Mouse (Mus musculus) liver, embryonic 12.5 days (tissue): Measurements from ENCODE around the gene Gm21976. TPM values are rescaled to one million over a fixed set of nuclear protein-coding genes. Genes with fewer than 3 reads are reported as not detected.

Experiments
- ATAC-seq: fragments of 200-750 bp; cut with Nextera tagmentation; 2 replicates; pipeline ENCODE4 v1.8.0; 2017; ENCODE audit warnings: moderate number of reproducible peaks, mild to moderate bottlenecking, moderate library complexity
- H3K27ac ChIP-seq: fragments of 300-500 bp; sonication (generic); 2 replicates; pipeline ENCODE4 v1.5.1; 2016; ENCODE audit warnings: mild to moderate bottlenecking
- H3K27me3 ChIP-seq: fragments of 300-500 bp; sonication (generic); replicated peaks from 2 replicates; pipeline ENCODE4 v1.6.1; 2016; ENCODE audit warnings: mild to moderate bottlenecking, moderate library complexity
- H3K36me3 ChIP-seq: fragments of 300-500 bp; sonication (generic); 2 replicates; pipeline ENCODE4 v1.6.1; 2016; ENCODE audit warnings: mild to moderate bottlenecking, moderate library complexity
- H3K4me1 ChIP-seq: fragments of 300-500 bp; sonication (generic); 2 replicates; pipeline ENCODE4 v1.6.1; 2016
- H3K4me2 ChIP-seq: fragments of 300-500 bp; sonication (generic); 2 replicates; pipeline ENCODE4 v1.6.1; 2016; ENCODE audit warnings: mild to moderate bottlenecking, moderate library complexity
- H3K4me3 ChIP-seq: fragments of 300-500 bp; sonication (generic); 2 replicates; pipeline ENCODE4 v1.5.1; 2016; ENCODE audit warnings: mild to moderate bottlenecking, moderate library complexity
- H3K9ac ChIP-seq: fragments of 300-500 bp; sonication (generic); 2 replicates; pipeline ENCODE4 v1.6.1; 2016; ENCODE audit warnings: mild to moderate bottlenecking, moderate library complexity
- H3K9me3 ChIP-seq: fragments of 300-500 bp; sonication (generic); replicated peaks from 2 replicates; pipeline ENCODE4 v1.6.1; 2016; ENCODE audit warnings: mild to moderate bottlenecking, moderate library complexity
- WGBS: fragments of 180-500 bp; shearing (Covaris S2); methylation state at CpG from one replicate; pipeline ENCODE4 v1.1.7; 2016; ENCODE audit not compliant: insufficient replicate concordance; 5-methylcytosine and 5-hydroxymethylcytosine counted together
- polyA plus RNA-seq: library from polyadenylated mRNA; unstranded; fragments of >200 nt; fragmentation: Nextera tagmentation; extraction: Ambion mirVana; gene quantifications from 2 replicates; pipeline ENCODE4 v1.2.1, GENCODE M21; 2016

The Gm21976 gene
- polyA plus RNA-seq, 1 experiment from 2014 or later, result not detected

DNA sequence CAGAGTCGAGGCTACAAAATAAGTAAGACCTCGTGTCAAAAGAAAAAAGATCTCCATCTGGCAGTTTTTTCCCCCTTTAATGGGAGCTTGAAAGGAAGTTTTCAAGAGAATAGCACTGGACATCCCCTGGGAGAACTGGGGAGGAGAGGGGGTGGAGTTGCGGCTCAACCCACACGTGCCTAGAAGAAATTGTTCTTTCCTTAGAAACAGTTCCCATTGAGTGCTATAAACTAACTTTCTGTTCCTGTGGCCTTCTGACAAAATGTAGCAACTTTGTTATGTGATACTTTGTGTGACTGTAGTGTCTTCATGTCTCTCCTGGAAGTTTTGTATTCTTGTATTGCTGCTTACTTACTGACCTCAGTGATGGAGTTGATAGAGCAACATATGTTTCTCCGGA is 15.6 kb upstream of the Gm21976 start:
- 19% methylated on average over 5 of the region's 5 CpGs for WGBS
- Histone ChIP-seq H3K4me2 (peak overlapping the region; percentile 90), H3K9me3 (no peaks in the 10 kb centered on the region), H3K27ac (no peak overlapping the region), H3K4me1 (peaks cover 25% of the 10 kb centered on the region), H3K36me3 (peaks cover 35% of the 10 kb centered on the region), H3K27me3 (no peaks in the 10 kb centered on the region), H3K4me3 (peak overlapping the region; percentile 93), H3K9ac (peak overlapping the region; percentile 92; the same call in 1 of the 2 replicates)
- ATAC-seq, result no peak

DNA sequence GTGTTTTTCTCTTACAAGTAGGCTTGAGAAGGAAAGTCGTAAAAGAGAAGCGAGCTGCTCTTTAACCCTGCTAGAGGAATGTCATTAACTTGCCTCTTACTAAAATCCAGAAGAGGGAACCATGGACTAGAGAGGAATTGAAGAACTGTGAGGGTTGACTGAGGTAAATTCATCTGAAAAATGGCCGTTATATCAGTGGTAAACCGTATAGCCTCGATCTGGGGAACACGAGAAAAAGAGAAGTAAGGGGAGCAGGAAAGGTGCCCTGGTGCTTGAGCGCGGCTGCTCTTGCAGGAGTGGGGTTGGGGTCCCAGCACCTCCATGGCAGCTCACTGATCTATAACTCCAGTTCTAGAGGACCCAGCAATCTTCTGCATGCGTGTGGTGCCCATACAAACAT is 5.7 kb upstream of the Gm21976 start:
- H3K4me1 ChIP-seq, result peaks cover 19% of the 10 kb centered on the region
- no peaks in the 10 kb centered on the region for H3K9me3 ChIP-seq
- H3K27me3 ChIP-seq, result no peaks in the 10 kb centered on the region
- WGBS, result 74% methylated on average over 9 of the region's 9 CpGs
- H3K4me3 ChIP-seq, result no peak overlapping the region
- H3K4me2 ChIP-seq, result no peak overlapping the region
- no peak overlapping the region for H3K9ac ChIP-seq
- H3K36me3 ChIP-seq, result peaks cover 57% of the 10 kb centered on the region
- no peak overlapping the region for H3K27ac ChIP-seq
- no peak for ATAC-seq

DNA sequence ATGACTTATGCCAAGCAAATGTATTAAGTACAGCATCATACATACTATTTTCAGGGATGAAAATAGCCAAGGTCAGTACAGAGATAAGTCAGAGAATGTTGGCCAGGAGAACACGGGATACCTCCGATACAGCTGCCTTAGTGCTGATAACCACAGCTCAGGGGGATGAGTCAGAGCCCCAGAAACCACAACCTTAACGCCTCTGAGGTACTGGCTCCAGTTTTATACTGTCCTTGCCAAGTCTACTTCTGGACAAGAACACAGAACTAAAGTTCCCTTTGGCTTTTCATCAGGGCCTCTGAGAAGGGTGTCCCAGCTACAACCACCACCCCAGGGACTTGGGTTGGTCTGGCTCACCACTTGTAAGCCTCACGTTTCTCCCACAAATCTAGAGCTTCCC is 4.0 kb upstream of the Gm21976 start:
- 23% methylated on average over 4 of the region's 4 CpGs for WGBS
- H3K4me1 ChIP-seq, result peaks cover 19% of the 10 kb centered on the region
- H3K27ac ChIP-seq, result no peak overlapping the region
- no peak overlapping the region for H3K9ac ChIP-seq
- no peaks in the 10 kb centered on the region for H3K27me3 ChIP-seq
- ATAC-seq, result peak; percentile 74
- no peaks in the 10 kb centered on the region for H3K9me3 ChIP-seq
- no peak overlapping the region for H3K4me3 ChIP-seq
- H3K4me2 ChIP-seq, result no peak overlapping the region
- peaks cover 44% of the 10 kb centered on the region for H3K36me3 ChIP-seq

DNA sequence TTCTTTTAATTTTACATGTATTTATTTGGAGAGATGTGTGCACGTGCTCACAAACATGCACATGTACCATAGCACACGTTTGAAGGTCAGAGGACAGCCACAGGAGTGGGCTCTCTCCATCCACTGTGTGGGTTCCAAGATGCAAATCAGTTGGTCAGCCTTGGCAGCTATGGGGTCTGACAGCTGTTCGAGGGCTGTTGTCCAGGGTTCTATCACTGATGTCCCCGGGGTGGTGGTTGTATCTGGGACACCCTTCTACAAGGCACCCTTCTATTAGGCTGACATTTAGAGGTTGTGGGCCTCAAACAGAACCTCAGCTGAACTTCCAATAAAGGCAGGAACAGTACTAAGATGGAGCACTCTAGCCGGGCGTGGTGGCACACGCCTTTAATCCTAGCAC is 3.4 kb upstream of the Gm21976 start:
- no peaks in the 10 kb centered on the region for H3K27me3 ChIP-seq
- H3K36me3 ChIP-seq, result peaks cover 38% of the 10 kb centered on the region
- H3K27ac ChIP-seq, result no peak overlapping the region
- H3K4me3 ChIP-seq, result no peak overlapping the region
- no peak for ATAC-seq
- WGBS, result 68% methylated on average over 7 of the region's 7 CpGs
- H3K4me1 ChIP-seq, result peaks cover 19% of the 10 kb centered on the region
- no peak overlapping the region for H3K9ac ChIP-seq
- no peaks in the 10 kb centered on the region for H3K9me3 ChIP-seq
- H3K4me2 ChIP-seq, result no peak overlapping the region

DNA sequence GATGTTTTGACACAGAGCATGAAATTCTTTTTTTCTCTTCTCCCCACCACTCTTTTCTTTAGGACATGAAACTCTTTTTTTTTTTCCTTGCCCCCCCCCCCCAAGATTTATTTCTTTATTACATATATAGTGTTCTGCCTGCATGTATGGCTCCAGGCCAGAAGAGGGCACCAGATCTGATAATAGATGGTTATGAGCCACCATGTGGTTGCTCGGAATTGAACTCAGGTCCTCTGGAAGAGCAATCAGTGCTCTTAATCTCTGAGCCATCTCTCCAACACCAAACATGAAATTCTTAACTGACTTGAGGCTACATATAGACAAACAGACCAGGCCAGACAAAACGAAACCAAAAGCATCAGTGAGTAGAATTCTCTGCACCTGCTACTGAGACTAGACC is 2.2 kb upstream of the Gm21976 start:
- Histone ChIP-seq H3K27ac (no peak overlapping the region), H3K4me2 (no peak overlapping the region)
- 68% methylated on average over 2 of the region's 2 CpGs for WGBS

DNA sequence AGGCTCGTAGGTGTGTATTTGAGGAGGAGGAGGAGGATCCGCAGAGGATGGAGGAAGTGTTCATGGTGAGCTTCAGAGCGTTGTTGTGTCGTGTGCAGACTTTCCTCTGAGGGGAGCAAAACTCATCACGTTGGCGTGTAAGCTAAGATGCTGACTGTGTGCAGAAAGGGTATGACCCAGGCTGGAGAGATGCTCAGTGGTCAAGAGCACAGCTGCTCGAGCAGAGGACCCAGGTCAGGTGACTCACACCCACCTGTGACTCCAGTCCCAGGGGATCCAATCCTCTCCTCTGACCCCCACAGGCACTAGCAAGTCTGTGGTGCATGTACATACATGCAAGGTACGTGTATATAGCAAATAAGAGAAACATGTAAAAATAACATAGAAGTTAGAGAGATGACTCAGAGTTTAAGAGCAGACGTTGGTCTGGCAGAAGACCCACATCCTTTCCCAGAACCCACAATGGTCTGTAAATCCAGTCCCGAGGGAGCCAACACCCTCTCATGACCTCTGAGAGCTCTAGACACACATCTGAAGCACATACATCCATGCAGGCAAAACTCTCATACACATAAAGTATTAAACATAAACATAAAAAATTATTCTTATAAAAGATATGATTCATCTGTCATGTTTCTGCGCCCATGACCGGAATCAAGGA is 1.4 kb downstream of the Gm21976 start:
- WGBS, result 60% methylated on average over 12 of the region's 12 CpGs

More for the DNA sequence above, 2.2 kb upstream of the Gm21976 start:
- ATAC-seq, result no peak
- Histone ChIP-seq H3K4me3 (no peak overlapping the region), H3K4me1 (peaks cover 19% of the 10 kb centered on the region), H3K27me3 (no peaks in the 10 kb centered on the region), H3K9me3 (no peaks in the 10 kb centered on the region), H3K9ac (no peak overlapping the region), H3K36me3 (peaks cover 26% of the 10 kb centered on the region)

DNA sequence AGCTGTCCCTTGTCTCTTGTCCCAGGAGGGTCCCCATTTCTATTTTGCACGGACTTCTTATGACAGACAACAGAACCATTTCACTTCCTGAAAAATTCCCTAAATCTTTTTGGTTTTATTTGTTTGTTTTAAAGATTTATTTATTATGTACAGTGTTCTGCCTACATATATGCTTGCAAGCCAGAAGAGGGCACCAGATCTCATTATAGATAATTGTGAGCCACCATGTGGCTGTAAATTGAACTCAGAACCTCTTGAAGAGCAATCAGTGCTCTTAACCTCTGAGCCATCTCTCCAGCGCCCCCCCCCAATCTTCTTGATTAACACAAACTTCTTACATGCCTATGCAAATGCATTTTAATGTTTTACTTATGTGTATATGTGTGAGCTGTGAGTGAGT is 11.0 kb downstream of the Gm21976 start:
- Histone ChIP-seq H3K36me3 (no peaks in the 10 kb centered on the region), H3K4me1 (no peaks in the 10 kb centered on the region), H3K4me3 (no peak overlapping the region), H3K27ac (no peak overlapping the region), H3K9ac (no peak overlapping the region), H3K4me2 (no peak overlapping the region), H3K27me3 (peaks cover 5% of the 10 kb centered on the region; the same call in 1 of the 2 replicates), H3K9me3 (peaks cover 4% of the 10 kb centered on the region; the same call in 1 of the 2 replicates)
- 33% methylated on average over 2 of the region's 2 CpGs for WGBS
- no peak for ATAC-seq

More for the DNA sequence above, 1.4 kb downstream of the Gm21976 start:
- Histone ChIP-seq H3K27ac (no peak overlapping the region), H3K4me3 (no peak overlapping the region), H3K4me1 (peaks cover 3% of the 10 kb centered on the region), H3K9ac (no peak overlapping the region), H3K36me3 (no peaks in the 10 kb centered on the region), H3K9me3 (no peaks in the 10 kb centered on the region), H3K27me3 (no peaks in the 10 kb centered on the region), H3K4me2 (no peak overlapping the region)
- no peak for ATAC-seq

DNA sequence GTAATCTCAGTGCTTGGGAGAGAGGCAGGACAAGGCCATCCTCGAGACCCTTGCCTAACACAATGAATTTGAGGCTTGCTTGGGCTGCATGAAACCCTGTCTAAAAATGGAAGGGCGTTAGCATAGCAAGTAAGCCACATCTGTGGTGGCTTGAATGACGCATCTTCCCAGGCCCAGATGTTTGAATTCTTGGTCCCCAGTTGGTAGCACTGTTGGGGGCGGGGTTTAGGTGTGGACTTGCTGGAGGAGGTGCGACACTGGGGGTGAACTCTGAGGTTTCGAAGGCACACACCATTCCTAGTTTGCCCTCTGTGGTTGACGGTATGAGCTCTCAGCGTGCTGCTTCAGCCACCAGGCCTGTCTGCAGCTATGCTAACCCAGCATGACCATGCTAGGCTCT is 12.0 kb downstream of the Gm21976 start:
- Histone ChIP-seq H3K9ac (no peak overlapping the region), H3K4me1 (no peaks in the 10 kb centered on the region), H3K27me3 (peaks cover 5% of the 10 kb centered on the region; the same call in 1 of the 2 replicates), H3K4me3 (no peak overlapping the region), H3K4me2 (no peak overlapping the region), H3K27ac (no peak overlapping the region), H3K9me3 (peaks cover 4% of the 10 kb centered on the region; the same call in 1 of the 2 replicates), H3K36me3 (no peaks in the 10 kb centered on the region)
- ATAC-seq, result no peak
- WGBS, result 59% methylated on average over 8 of the region's 8 CpGs

DNA sequence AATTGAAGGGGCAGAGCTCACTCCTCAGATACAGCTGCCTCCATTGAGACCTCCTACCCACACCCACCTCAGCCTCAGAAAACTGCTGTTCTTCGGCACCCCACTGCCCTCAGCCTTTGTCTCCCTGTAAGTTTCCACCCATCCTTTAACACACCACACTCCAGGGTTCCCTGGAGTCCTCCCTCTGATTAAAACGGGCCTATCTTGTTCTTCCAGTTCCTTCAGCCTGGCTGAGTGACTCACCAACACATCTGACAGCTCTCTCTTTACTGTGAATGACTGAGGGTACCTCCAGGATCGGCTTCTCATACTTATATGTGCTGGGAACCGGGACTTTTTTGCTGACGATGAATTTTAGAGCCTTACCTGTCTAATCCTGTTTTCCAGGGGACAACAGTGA is 16.4 kb downstream of the Gm21976 start:
- Histone ChIP-seq H3K36me3 (no peaks in the 10 kb centered on the region), H3K4me1 (0 out of 2 replicates have a peak, but pooled peaks cover 3% of the 10 kb centered on the region), H3K4me2 (no peak overlapping the region), H3K27me3 (no peaks in the 10 kb centered on the region; the same call in 1 of the 2 replicates), H3K9ac (no peak overlapping the region), H3K9me3 (peaks cover 4% of the 10 kb centered on the region; the same call in 1 of the 2 replicates), H3K4me3 (no peak overlapping the region), H3K27ac (no peak overlapping the region)
- no peak for ATAC-seq
- 56% methylated on average over 5 of the region's 5 CpGs for WGBS

DNA sequence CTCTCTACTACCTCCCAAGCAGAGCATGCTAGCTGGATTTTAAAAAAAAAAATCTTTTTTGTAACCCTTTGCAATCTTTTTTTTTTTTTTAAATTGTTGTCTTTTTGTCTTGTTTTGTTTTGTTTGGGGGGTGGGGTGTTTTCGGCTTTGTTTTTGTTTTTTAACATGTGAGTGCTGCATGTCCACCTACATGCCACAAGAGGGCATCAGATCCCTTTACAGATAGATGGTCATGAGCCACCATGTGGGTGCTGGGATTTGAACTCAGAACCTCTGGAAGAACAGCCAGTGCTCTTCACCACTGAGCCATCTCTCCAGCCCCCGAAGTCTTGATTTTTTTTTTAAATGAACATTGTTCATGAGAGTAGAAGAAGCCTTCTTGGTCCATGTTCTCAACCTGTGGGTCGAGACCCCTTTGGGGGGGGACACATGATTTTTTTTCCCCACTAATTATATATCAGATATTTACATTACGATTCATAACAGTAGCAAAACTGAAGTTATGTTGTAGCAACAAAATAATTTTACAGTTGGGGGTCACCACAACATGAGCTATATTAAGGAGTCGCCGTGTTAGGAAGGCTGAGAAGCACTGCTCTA is 18.3 kb downstream of the Gm21976 start:
- Histone ChIP-seq H3K9me3 (peaks cover 4% of the 10 kb centered on the region; the same call in 1 of the 2 replicates), H3K9ac (no peak overlapping the region), H3K27me3 (no peaks in the 10 kb centered on the region; the same call in 1 of the 2 replicates), H3K36me3 (no peaks in the 10 kb centered on the region), H3K4me2 (no peak overlapping the region), H3K27ac (no peak overlapping the region), H3K4me3 (no peak overlapping the region), H3K4me1 (0 out of 2 replicates have a peak, but pooled peaks cover 3% of the 10 kb centered on the region)
- WGBS, result 81% methylated on average over 6 of the region's 6 CpGs
- no peak for ATAC-seq

DNA sequence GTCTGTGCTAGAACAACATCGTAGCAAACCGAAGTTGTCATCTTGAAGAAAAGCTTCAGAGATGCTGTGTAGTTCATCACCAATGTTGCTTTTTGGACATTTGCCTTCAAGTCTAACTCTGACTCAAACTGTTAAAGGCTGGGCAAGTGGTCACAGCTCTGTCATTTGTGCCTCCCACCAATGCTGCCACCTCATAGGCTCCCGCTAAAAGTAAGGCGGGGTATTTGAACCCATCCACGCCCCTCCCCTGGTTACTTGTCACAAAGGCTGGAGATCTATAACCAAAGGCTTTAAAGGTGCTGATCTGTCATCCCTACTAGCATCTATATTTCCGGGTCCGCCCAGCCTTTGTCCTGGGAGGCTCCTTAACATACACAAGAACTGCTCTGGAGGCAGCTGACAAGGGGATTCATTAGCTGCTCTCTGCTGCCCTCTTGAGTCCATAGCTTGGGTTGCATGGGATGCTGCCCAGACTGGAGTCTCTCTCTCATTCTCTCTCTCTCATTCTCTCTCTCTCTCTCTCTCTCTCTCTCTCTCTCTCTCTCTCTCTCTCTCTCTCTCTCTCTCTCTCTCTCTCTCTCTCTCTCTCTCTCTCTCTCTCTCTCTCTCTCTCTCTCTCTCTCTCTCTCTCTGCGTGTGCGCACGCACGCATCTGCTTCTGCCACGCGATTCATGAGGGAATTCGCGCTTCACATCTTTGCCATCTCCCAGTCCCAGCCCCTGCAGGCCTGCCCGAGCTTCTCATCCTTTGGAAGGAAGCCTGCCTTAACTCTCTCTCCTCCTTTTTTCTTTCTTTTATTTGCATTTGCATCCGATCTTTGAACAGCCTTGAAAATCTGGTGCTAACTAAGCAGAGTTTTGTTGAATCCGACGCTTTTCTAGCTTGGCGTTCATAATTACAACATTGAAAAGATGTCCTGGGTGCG is 19.4 kb downstream of the Gm21976 start:
- no peak overlapping the region for H3K27ac ChIP-seq
- no peak overlapping the region for H3K9ac ChIP-seq
- 51% methylated on average over 21 of the region's 21 CpGs for WGBS
- no peak overlapping the region for H3K4me3 ChIP-seq
- H3K27me3 ChIP-seq, result no peaks in the 10 kb centered on the region; the same call in 1 of the 2 replicates
- H3K36me3 ChIP-seq, result no peaks in the 10 kb centered on the region
- H3K9me3 ChIP-seq, result peaks cover 4% of the 10 kb centered on the region; the same call in 1 of the 2 replicates
- 0 out of 2 replicates have a peak, but pooled peaks cover 3% of the 10 kb centered on the region for H3K4me1 ChIP-seq
- ATAC-seq, result peak; percentile 55; the same call in 1 of the 2 replicates
- H3K4me2 ChIP-seq, result peak overlapping the region; percentile 27; the same call in 1 of the 2 replicates
